Mouse (Mus musculus): Measurements from ENCODE around the gene Slc25a1.

GRCm38 (mm10) chr16:17876096-17876495 is 51.9 kb downstream of the Slc25a1 start:
- TF ChIP-seq POLR2A (IDR thresholded peaks at IDR 0.05; ENCODE audit: borderline replicate concordance, extremely low read depth, insufficient read depth, insufficient read length, poor library complexity, severe bottlenecking) (no peak), CTCF (IDR thresholded peaks at IDR 0.05; ENCODE audit: borderline replicate concordance, extremely low read depth, insufficient read depth, insufficient read length) (no peak)
